Mouse (Mus musculus) layer of hippocampus, adult 9-10 months (tissue): Measurements from ENCODE around the gene Ankrd23.

Experiments
- DNase-seq: peaks from one replicate; pipeline ENCODE4 v3.0.0; 2022; ENCODE audit warnings: low spot score

Gene Ankrd23

GRCm38 (mm10) chr1:36518259-36518658 is 18.4 kb downstream of the Ankrd23 start:
- no peak for DNase-seq

- no peak for DNase-seq
These were observed 23.0 kb downstream of the Ankrd23 start for GRCm38 (mm10) chr1:36513718-36514117.

DNA sequence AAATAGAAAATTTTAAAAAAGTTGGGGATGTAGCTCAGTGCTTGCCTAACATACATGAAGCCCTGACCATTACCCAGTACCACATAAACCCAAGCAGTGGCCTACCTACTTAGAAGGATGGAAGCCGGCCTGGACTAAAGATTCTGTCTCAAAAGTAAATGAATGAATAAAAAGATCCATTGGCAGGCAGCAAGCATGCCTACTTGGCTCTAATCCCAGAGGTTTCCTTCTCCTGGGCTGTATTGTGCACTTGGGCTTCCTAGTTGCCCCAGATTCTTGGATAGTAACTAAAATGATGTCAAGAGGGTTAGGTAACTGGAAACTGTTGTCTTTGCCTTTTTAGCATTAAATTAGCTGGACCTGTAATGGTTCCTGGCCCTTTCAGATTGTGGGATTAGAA is 23.4 kb downstream of the Ankrd23 start:
- no peak for DNase-seq

- DNase-seq: no peak
These were observed 23.8 kb downstream of the Ankrd23 start for GRCm38 (mm10) chr1:36512966-36513280.

DNA sequence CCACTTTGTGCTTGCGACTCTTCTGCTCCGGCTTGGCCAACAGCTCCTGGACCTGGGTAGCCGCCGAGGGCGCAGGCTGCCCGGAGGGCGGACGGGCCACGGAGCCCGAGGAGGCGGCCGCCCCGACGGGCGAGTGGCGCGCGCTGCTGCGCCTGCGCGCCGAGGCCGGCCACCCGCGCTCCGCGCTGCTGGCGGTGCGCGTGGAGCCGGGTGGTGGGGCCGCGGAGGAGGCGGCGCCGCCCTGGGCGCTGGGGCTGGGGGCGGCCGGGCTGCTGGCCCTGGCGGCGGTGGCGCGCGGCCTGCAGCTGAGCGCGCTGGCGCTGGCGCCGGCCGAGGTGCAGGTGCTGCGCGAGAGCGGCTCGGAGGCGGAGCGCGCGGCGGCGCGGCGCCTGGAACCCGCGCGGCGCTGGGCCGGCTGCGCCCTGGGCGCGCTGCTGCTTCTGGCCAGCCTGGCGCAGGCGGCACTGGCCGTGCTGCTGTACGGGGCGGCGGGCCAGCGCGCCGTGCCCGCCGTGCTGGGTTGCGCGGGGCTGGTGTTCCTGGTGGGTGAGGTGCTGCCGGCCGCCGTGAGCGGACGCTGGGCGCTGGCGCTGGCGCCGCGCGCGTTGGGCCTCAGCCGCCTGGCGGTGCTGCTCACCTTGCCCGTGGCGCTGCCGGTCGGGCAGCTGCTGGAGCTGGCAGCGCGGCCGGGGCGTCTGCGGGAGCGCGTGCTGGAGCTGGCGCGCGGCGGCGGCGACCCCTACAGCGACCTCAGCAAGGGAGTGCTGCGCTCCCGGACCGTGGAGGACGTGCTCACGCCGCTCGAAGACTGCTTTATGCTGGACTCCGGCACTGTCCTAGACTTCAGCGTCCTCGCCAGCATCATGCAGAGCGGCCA is 24.4 kb downstream of the Ankrd23 start:
- no peak for DNase-seq

DNA sequence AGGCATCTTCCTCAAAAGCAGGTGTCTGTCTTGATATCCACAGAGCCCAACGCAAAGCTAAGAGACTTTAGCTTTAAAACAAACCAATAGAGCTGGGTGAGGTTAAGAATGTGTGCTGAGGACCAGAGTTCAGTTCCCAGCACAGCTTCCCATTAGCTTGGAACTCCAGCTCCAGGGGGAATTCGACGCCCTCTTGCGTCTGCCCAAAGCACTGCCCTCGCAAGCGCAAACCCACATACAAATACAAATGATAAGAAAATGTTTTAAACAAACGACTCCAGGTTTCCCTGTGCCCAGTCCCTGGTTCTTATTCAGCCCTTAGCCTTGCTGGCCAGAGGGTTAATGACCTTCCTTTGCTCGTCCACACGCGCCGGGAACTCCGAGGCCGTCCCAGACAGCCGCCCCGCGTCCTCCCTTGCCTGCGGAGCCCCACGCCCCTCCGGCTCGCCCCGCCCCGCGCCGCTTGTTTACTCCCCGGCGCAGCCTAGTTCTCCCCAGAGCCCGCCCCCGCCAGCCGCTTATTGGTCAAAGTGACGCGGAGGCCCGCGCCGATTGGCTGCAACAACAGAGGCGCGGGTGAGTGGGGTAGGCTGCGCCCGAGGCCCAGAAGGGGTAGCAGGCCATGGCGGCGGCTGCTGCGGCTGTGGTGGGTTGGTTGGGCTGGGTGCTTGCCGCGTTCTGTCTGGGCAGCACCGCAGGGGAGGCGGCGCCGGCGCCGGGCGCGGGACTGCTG is 25.2 kb downstream of the Ankrd23 start, which contains the start of gene Cnnm3:
TSS of gene Cnnm3 (plus strand) at position 579 of the 733 bp plus-strand sequence.
- DNase-seq: peak; percentile 96

DNA sequence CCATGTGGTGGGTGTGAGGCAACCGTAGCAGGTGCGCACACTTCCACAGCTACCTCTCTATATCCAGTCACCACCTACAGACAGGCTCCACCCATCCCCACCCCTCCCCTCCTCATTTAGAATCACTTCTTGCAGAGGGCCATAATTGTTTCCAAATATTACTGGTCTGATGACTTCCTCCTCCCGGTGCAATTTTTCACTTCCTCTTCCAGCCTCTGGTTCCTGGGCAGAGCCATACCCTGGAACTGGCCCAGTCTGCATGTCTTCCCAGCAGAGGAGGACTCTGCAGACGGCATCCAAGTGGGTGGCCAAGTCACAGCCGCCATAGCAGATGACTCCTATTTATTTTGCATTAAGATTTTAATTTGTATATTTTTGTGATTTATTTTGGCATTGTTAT is 28.4 kb downstream of the Ankrd23 start:
- no peak for DNase-seq

DNA sequence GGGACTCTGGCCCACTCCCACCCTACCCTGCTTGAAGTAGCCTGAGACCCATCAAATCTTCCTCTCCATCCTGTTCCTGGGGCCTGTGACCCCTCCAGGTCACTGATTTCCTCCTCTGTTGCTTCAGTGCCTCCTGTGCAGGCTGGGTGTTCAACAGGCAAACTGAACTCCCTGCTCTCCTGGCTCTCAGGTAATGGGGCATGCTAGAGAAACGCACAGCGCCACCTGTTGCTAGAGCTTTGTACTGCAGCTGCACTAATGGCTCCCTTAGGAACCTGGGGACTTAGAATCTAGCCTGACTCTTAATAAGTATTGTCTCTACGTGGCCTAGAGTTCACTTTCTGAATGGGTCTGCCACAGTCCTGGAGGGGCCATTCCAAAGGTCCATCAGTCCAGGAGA is 35.4 kb downstream of the Ankrd23 start:
- DNase-seq: peak; percentile 40

GRCm38 (mm10) chr1:36497312-36497711 is 39.4 kb downstream of the Ankrd23 start:
- DNase-seq: no peak

- no peak for DNase-seq
These were observed 40.0 kb downstream of the Ankrd23 start for GRCm38 (mm10) chr1:36496719-36497118.

DNA sequence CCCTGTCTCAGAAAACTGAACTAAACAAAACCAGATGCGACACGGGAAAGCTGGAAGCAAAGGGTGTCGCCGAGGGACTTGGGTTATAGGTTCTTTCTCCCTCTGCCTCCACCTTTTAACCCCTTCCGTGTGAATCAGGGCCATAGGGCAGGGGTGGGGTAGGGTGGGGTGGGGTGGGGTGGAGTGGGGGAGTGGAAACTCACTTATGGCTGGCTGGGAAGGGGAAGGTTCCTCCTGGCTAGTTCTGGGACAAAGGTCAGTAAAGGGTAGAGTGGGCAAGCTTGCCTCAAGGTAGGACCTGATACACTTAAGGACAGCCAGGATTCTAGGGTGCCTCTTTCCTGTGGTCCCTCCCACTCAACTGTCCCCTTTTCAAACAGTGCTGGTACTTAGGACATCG is 43.4 kb downstream of the Ankrd23 start:
- no peak for DNase-seq

GRCm38 (mm10) chr1:36492416-36493139 is 44.1 kb downstream of the Ankrd23 start:
- no peak for DNase-seq

GRCm38 (mm10) chr1:36489661-36490060 is 47.0 kb downstream of the Ankrd23 start:
- no peak for DNase-seq

DNA sequence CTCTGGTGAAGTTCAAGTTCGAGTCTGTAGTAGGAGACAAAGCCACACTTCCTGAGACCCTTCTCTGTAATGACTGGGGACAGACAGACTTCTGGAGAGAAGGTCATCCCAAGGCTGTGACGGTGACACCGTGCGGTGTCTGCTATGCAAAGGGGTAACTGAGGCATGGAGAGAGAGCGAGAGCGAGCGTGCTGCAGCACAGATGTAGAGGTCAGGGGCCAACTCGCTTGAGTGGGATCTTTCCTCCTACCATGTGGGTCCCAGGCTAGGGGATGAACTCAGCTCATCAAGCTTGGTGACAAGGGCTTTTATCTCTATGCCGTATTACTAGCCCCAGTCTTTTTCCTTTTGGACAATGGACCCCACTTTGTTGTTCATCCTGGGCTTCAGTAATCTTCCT is 49.6 kb downstream of the Ankrd23 start:
- no peak for DNase-seq

GRCm38 (mm10) chr1:36485080-36485479 is 51.6 kb downstream of the Ankrd23 start:
- no peak for DNase-seq

GRCm38 (mm10) chr1:36483825-36484224 is 52.9 kb downstream of the Ankrd23 start:
- no peak for DNase-seq
